Mouse (Mus musculus): ENCODE data around the gene Arvcf. TPM values are rescaled to one million over a fixed set of nuclear protein-coding genes. Genes with fewer than 3 reads are reported as not detected.

The Arvcf gene
- polyA plus RNA-seq, 1 experiment: 34.7 TPM

- Histone ChIP-seq H3K4me1 (ENCODE audit: control insufficient read depth, insufficient read depth, low read length) (peaks cover 35% of the 10 kb centered on the region), H3K27ac (ENCODE audit: insufficient read depth, low read length) (peak overlapping the region; percentile 57), H3K27me3 (ENCODE audit: control insufficient read depth, insufficient read depth, low read length) (no peaks in the 10 kb centered on the region), H3K4me3 (replicated peaks; ENCODE audit: insufficient read depth, low read depth, low read length) (no peak overlapping the region)
- WGBS: 87% methylated on average over 27 of the region's 27 CpGs
- TF ChIP-seq POLR2A (IDR thresholded peaks at IDR 0.05; ENCODE audit: borderline replicate concordance, insufficient read depth, low read length) (no peak), CTCF (IDR thresholded peaks at IDR 0.05; ENCODE audit: borderline replicate concordance, insufficient read depth, low read depth, low read length) (no peak)
- DNase-seq: no peak
These were observed 49.0 kb downstream of the Arvcf start for GRCm38 (mm10) chr16:18396791-18397621.

- no peak for DNase-seq
- H3K4me3 ChIP-seq (replicated peaks; ENCODE audit: insufficient read depth, low read depth, low read length): no peak overlapping the region
- H3K27me3 ChIP-seq (ENCODE audit: control insufficient read depth, insufficient read depth, low read length): no peaks in the 10 kb centered on the region
- peaks cover 21% of the 10 kb centered on the region for H3K4me1 ChIP-seq (ENCODE audit: control insufficient read depth, insufficient read depth, low read length)
- TF ChIP-seq POLR2A (IDR thresholded peaks at IDR 0.05; ENCODE audit: borderline replicate concordance, insufficient read depth, low read length): no peak
- TF ChIP-seq CTCF (IDR thresholded peaks at IDR 0.05; ENCODE audit: borderline replicate concordance, insufficient read depth, low read depth, low read length): no peak
- no peak overlapping the region for H3K27ac ChIP-seq (ENCODE audit: insufficient read depth, low read length)
- 44% methylated on average over 9 of the region's 9 CpGs for WGBS
These were observed 52.0 kb downstream of the Arvcf start for GRCm38 (mm10) chr16:18400028-18400427.

GRCm38 (mm10) chr16:18400472-18401216, 52.7 kb downstream of the Arvcf start:
- H3K4me1 ChIP-seq (ENCODE audit: control insufficient read depth, insufficient read depth, low read length): peaks cover 17% of the 10 kb centered on the region
- no peak for DNase-seq
- H3K27me3 ChIP-seq (ENCODE audit: control insufficient read depth, insufficient read depth, low read length): no peaks in the 10 kb centered on the region
- no peak overlapping the region for H3K27ac ChIP-seq (ENCODE audit: insufficient read depth, low read length)
- no peak overlapping the region for H3K4me3 ChIP-seq (replicated peaks; ENCODE audit: insufficient read depth, low read depth, low read length)
- 37% methylated on average over 7 of the region's 7 CpGs for WGBS
- TF ChIP-seq CTCF (IDR thresholded peaks at IDR 0.05; ENCODE audit: borderline replicate concordance, insufficient read depth, low read depth, low read length) (no peak), POLR2A (IDR thresholded peaks at IDR 0.05; ENCODE audit: borderline replicate concordance, insufficient read depth, low read length) (no peak)

- Histone ChIP-seq H3K27me3 (ENCODE audit: control insufficient read depth, insufficient read depth, low read length) (no peaks in the 10 kb centered on the region), H3K4me3 (replicated peaks; ENCODE audit: insufficient read depth, low read depth, low read length) (no peak overlapping the region), H3K27ac (ENCODE audit: insufficient read depth, low read length) (no peak overlapping the region), H3K4me1 (ENCODE audit: control insufficient read depth, insufficient read depth, low read length) (peaks cover 8% of the 10 kb centered on the region)
- TF ChIP-seq CTCF (IDR thresholded peaks at IDR 0.05; ENCODE audit: borderline replicate concordance, insufficient read depth, low read depth, low read length): no peak
- TF ChIP-seq POLR2A (IDR thresholded peaks at IDR 0.05; ENCODE audit: borderline replicate concordance, insufficient read depth, low read length): no peak
- WGBS: 90% methylated on average over 12 of the region's 12 CpGs
- DNase-seq: no peak
These were observed 55.3 kb downstream of the Arvcf start for GRCm38 (mm10) chr16:18403285-18403684.

- TF ChIP-seq POLR2A (IDR thresholded peaks at IDR 0.05; ENCODE audit: borderline replicate concordance, insufficient read depth, low read length): no peak
- TF ChIP-seq CTCF (IDR thresholded peaks at IDR 0.05; ENCODE audit: borderline replicate concordance, insufficient read depth, low read depth, low read length): no peak
- no peak overlapping the region for H3K4me3 ChIP-seq (replicated peaks; ENCODE audit: insufficient read depth, low read depth, low read length)
- H3K4me1 ChIP-seq (ENCODE audit: control insufficient read depth, insufficient read depth, low read length): peaks cover 8% of the 10 kb centered on the region
- DNase-seq: no peak
- H3K27me3 ChIP-seq (ENCODE audit: control insufficient read depth, insufficient read depth, low read length): no peaks in the 10 kb centered on the region
- WGBS: 46% methylated on average over 13 of the region's 13 CpGs
- H3K27ac ChIP-seq (ENCODE audit: insufficient read depth, low read length): no peak overlapping the region
These were observed 57.3 kb downstream of the Arvcf start for GRCm38 (mm10) chr16:18405091-18405854.

- H3K4me1 ChIP-seq (ENCODE audit: control insufficient read depth, insufficient read depth, low read length): peaks cover 14% of the 10 kb centered on the region
- whole genome bisulfite sequencing: 67% methylated on average over 2 of the region's 2 CpGs
- TF ChIP-seq POLR2A (IDR thresholded peaks at IDR 0.05; ENCODE audit: borderline replicate concordance, insufficient read depth, low read length): no peak
- no peak for TF ChIP-seq CTCF (IDR thresholded peaks at IDR 0.05; ENCODE audit: borderline replicate concordance, insufficient read depth, low read depth, low read length)
- H3K4me3 ChIP-seq (replicated peaks; ENCODE audit: insufficient read depth, low read depth, low read length): no peak overlapping the region
- no peak overlapping the region for H3K27ac ChIP-seq (ENCODE audit: insufficient read depth, low read length)
- no peak for DNase-seq
- no peaks in the 10 kb centered on the region for H3K27me3 ChIP-seq (ENCODE audit: control insufficient read depth, insufficient read depth, low read length)
These were observed 57.9 kb downstream of the Arvcf start for GRCm38 (mm10) chr16:18405876-18406275.

- peak; percentile 77 for TF ChIP-seq CTCF (IDR thresholded peaks at IDR 0.05; ENCODE audit: borderline replicate concordance, insufficient read depth, low read depth, low read length)
- TF ChIP-seq POLR2A (IDR thresholded peaks at IDR 0.05; ENCODE audit: borderline replicate concordance, insufficient read depth, low read length): no peak
- Histone ChIP-seq H3K4me1 (ENCODE audit: control insufficient read depth, insufficient read depth, low read length) (peaks cover 17% of the 10 kb centered on the region), H3K27ac (ENCODE audit: insufficient read depth, low read length) (no peak overlapping the region), H3K27me3 (ENCODE audit: control insufficient read depth, insufficient read depth, low read length) (no peaks in the 10 kb centered on the region), H3K4me3 (replicated peaks; ENCODE audit: insufficient read depth, low read depth, low read length) (no peak overlapping the region)
- 20% methylated on average over 2 of the region's 2 CpGs for WGBS
- no peak for DNase-seq
These were observed 58.3 kb downstream of the Arvcf start for GRCm38 (mm10) chr16:18406293-18406692.
